Mouse (Mus musculus) liver, embryonic 14.5 days (tissue): ENCODE measurements around the gene Krt23.

Experiments
- CTCF ChIP-seq: IDR thresholded peaks from 2 replicates; pipeline ENCODE4 v1.5.1; 2016; ENCODE audit warnings: antibody characterized with exemption, low read depth, control low read depth
- EP300 ChIP-seq: IDR thresholded peaks from 2 replicates; pipeline ENCODE4 v1.6.1; 2016; ENCODE audit warnings: antibody characterized with exemption, low read depth

GRCm38 (mm10) chr11:99471946-99472345 is 21.0 kb downstream of the Krt23 start:
- no peak for TF ChIP-seq EP300
- no peak for TF ChIP-seq CTCF
